Mouse (Mus musculus): ENCODE data around the gene Nobox.

The Nobox gene

DNA sequence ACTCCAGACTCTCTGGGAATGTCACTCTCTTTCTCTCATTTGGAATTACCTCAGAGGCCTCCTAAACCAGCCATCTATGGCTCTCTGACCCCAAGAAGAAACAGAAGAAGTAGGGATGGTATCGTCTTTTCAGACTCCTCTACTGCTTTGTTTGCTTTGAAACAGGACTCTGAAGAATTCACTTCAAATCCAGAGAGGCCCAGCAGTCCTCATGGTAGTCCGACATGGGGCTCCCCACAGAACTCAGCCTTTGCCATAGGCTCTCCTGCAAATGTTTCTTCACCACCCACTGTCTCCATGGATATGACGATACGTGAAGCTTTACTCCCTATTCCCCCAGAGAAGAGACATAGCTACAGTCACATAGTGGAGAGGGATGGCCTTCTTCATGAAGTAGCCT is 35.2 kb downstream of the Nobox start:
- DNase-seq (ENCODE audit: low spot score): no peak

DNA sequence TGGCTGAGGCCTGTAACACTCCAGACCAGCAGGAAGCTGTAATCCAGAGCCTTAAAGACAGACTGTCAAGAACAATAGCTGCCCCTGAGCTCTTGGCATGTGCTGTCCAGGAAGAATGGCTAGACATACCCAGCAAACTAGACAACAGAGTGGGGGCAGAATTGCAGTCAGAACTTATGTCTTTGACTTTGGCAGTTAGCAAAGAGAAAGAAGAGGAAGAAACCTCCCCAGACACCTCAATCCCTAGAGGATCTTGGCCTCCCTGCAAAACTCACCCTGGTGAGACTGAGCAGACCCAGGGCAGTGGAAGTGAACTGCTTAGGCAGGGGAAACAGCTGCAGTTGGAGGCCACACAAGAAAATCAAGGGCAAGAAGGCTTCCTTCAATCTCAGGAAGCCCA is 36.8 kb downstream of the Nobox start:
- no peak for DNase-seq (ENCODE audit: low spot score)

DNA sequence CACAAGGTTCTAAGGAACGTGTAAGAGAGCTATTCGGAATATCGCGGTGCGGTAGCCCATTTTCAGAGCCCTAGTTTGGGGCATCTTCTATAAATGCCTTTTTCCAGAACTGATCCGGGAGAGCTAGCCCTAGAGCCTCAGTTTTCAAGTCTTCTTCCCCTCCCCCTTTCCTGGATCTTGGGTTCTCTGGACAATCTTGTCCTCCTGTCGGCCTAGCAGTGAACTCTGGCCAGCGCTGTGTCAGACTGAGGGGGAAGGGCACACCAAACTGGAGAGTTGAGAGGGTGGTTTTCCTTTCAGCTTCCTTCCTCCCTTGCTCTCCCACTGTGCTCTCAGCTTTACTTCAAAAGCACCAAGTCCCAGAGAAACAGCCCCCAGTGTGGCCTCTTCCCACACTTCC is 43.0 kb downstream of the Nobox start:
- DNase-seq (ENCODE audit: low spot score): no peak

DNA sequence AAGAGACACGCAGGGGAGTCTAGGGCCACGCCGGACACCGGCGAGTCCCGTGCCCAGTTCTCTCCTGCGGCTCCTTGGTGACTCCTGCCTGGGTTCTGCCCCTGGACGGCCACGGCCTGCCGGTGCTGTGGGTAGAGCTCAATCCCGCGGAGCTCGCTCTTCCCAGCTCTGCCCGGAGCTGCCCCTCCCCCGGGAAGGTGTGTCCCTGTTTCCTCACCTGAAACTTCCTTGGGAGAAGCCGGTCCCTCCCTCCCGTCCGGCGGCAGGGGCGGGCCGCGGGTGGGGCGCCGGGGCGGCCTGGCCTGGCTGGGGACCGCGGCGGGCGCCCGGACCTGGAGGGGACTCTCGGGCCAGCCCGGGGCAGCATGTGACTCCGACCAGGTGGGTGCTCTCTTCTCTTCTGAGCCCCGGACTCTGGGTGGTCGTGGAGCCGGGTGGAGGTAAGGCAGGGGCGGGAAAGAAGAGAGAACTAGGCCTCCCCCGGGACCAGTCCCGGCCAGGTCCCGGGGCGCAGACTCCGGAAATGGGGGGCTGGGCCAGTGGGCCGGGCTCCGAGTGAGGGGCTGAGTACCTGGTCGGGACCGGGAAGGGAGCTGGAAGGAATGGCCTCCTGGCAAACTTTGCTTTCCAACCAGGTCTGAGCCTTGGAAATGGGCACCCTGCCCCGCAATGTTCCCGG is 43.9 kb downstream of the Nobox start, which contains the start of gene Arhgef5:
Gene Arhgef5, plus strand, starts transcription at position 220 of the 679 bp plus-strand sequence.
- DNase-seq (ENCODE audit: low spot score): no peak

DNA sequence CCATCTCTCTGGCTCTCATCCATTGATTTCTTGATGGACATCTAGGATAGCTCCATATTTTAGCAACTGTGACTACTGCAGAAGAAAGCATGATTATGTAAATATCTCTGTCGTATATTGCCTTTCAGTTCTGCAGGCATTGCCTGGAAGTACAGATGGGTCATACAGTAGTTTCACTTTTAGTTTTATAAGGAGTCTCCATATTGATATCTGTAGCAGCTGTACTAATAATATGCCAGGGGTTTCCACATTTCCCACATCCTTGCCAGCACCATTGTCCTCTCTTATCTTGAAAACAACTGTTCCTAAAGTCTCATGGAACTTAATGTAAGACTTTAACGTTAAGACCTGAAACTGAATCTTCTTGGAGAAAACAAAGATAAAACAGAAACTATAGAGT is 48.6 kb downstream of the Nobox start:
- no peak for DNase-seq (ENCODE audit: low spot score)

DNA sequence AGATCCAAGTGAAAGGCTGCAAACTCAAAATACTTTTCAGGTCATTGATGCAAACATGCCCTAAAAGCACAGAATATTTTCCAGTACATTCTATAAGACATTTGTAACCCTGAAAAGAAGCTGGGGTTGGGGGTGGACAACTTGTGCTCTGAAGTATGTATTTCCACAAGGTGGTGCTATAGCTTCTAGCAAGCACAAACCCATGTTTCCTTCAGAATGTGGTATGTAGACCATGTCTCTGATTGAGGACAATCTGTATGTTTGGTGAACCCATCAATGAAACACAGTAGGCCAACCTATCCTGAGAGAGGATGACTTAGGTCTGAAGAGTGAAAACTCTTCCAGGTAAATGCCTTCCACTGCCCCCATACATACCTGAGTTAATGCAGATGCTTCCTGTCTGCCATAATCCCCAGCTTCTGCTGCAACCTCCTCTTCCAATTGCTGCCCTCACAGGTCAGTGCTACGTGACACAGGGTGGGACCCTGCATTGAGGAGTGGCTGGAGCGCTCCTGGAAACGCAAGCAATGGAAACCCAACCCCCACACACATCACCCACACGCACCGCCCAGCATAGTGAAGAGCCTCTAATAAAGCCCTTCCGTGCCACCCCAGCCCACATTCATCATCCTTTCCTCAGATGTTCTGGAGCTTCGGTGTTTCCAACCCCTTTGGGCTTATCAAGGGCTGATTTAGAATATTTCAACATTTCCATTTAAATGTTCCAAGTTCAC is 55.0 kb downstream of the Nobox start:
- DNase-seq (ENCODE audit: low spot score): no peak
